Mouse (Mus musculus) small intestine, adult 2 months (tissue): Measurements from ENCODE around the gene Sirt4. TPM values are rescaled to one million over a fixed set of nuclear protein-coding genes. Genes with fewer than 3 reads are reported as not detected.

Experiments
- H3K27ac ChIP-seq: fragments of 200-500 bp; 2 replicates; pipeline ENCODE4 v1.5.1; 2012; ENCODE audit warnings: low read depth, low read length, control low read depth, inconsistent platforms; ENCODE audit not compliant: insufficient read depth
- H3K27me3 ChIP-seq: fragments of 200-500 bp; 2 replicates; pipeline ENCODE4 v1.6.1; 2012; ENCODE audit warnings: mild to moderate bottlenecking, moderate library complexity, low read length, inconsistent platforms; ENCODE audit not compliant: control insufficient read depth, insufficient read depth
- H3K36me3 ChIP-seq: fragments of 200-500 bp; 2 replicates; pipeline ENCODE4 v1.6.1; 2012; ENCODE audit warnings: mild to moderate bottlenecking, low read length, control low read depth, inconsistent platforms; ENCODE audit not compliant: control insufficient read depth, insufficient read depth
- H3K4me1 ChIP-seq: fragments of 200-500 bp; 2 replicates; pipeline ENCODE4 v1.6.1; 2012; ENCODE audit warnings: low read length, inconsistent platforms, mixed read lengths; ENCODE audit not compliant: control insufficient read depth, insufficient read depth, insufficient read length
- H3K4me3 ChIP-seq: fragments of 200-500 bp; 2 replicates; pipeline ENCODE4 v1.5.1; 2012; ENCODE audit warnings: low read depth, mild to moderate bottlenecking, control low read depth, inconsistent platforms, low read length, moderate library complexity
- CTCF ChIP-seq: fragments of 200-500 bp; IDR thresholded peaks from 2 replicates; pipeline ENCODE4 v1.5.1; 2012; ENCODE audit warnings: low read depth, mild to moderate bottlenecking, control low read depth, inconsistent platforms, low read length, moderate library complexity, mixed read lengths; ENCODE audit not compliant: insufficient replicate concordance, insufficient read length; ENCODE audit errors: extremely low read depth
- POLR2A ChIP-seq: fragments of 200-500 bp; IDR thresholded peaks from 2 replicates; pipeline ENCODE4 v1.6.1; 2012; ENCODE audit warnings: low read depth, mild to moderate bottlenecking, control low read depth, inconsistent platforms, low read length, moderate library complexity
- WGBS: fragments of 180-500 bp; shearing (Covaris S2); methylation state at CpG from one replicate; pipeline ENCODE4 v1.1.7; 2018; 5-methylcytosine and 5-hydroxymethylcytosine counted together
- polyA plus RNA-seq: library from polyadenylated mRNA; depleted of rRNA; stranded (reverse); fragments of >200 nt; gene quantifications from 2 replicates; pipeline ENCODE4 v1.2.3, GENCODE M21; 2012

The Sirt4 gene
- polyA plus RNA-seq, 1 experiment = 13.6 TPM

DNA sequence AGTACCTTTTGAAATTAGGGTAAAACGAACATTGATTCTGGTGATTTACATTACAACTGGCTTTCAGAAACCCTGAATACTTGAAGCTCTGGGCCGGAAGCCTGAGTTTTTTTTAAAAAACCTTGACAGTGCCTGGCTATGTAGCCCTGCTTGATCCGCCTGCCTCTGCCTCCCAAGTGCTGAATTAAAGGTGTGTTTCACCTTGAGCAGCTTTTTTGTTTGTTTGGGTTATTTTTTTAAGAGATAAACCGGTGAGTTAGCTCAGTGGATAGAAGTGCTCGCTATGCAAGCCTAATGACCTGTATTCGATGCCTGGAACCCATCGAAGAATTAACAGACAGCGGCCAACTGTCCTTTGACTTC, 6.1 kb upstream of the Sirt4 start:
- Histone ChIP-seq H3K4me3 (no peak overlapping the region), H3K27me3 (no peaks in the 10 kb centered on the region), H3K27ac (no peak overlapping the region), H3K4me1 (peaks cover 7% of the 10 kb centered on the region; the same call in 1 of the 2 replicates), H3K36me3 (no peaks in the 10 kb centered on the region)
- no peak for TF ChIP-seq CTCF
- no peak for TF ChIP-seq POLR2A
- 5% methylated on average over 8 of the region's 8 CpGs for WGBS

DNA sequence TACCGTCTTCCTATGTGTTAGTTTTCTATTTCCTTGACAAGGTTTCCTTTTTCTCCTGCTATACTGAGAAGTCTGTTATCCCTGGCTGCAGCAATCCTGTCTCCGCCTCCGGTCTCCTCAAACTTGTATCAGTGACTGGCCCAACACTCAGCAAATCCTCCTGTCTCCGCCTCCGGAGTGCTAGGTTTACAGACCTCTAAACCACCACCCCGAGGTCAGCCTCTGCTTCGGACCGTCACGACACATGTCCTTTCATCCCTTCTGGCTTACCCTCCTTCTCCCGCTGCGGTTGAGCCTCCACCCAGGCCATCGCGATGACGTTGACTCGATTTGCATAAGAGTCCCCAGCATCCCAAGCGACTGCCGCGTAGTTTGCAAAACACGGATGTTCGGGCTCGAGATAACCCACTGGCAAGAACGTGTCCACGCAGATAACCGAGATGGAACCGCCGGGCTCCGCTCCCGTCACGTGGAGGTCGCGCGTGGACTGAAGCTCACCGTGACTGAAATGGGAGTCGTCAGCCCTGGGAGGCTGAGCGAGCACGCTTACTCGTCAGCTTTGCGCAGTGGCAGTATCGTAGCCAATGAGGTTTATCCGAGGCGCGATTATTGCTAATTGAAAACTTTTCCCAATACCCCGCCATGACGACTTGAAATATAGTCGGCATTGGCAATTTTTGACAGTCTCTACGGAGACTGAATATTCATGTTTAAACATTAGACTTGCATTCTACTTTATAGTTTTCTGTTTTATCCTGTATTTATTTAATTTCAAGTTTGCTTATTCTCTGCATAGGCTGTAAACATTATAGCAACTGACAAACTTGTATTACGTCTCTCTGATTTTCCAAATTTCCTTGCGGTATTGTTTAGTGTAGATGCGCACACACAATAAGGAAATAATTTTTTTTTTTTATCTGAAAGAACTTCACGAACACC, 5.4 kb upstream of the Sirt4 start:
- Histone ChIP-seq H3K27me3 (no peaks in the 10 kb centered on the region), H3K4me1 (peaks cover 7% of the 10 kb centered on the region; the same call in 1 of the 2 replicates), H3K27ac (peak overlapping the region; percentile 100), H3K4me3 (peak overlapping the region; percentile 67), H3K36me3 (no peaks in the 10 kb centered on the region)
- TF ChIP-seq POLR2A (no peak; the same call in 1 of the 2 replicates), CTCF (no peak)
- under 1% methylated on average over 50 of the region's 50 CpGs for WGBS

GRCm38 (mm10) chr5:115488841-115489698, 4.5 kb upstream of the Sirt4 start:
- H3K4me1 ChIP-seq = peaks cover 7% of the 10 kb centered on the region; the same call in 1 of the 2 replicates
- H3K36me3 ChIP-seq = no peaks in the 10 kb centered on the region
- H3K4me3 ChIP-seq = peak overlapping the region; percentile 26
- H3K27me3 ChIP-seq = no peaks in the 10 kb centered on the region
- TF ChIP-seq POLR2A (peak; percentile 85), CTCF (no peak)
- H3K27ac ChIP-seq = peak overlapping the region; percentile 100
- WGBS = under 1% methylated on average over 39 of the region's 39 CpGs

- H3K4me3 ChIP-seq = no peak overlapping the region
- TF ChIP-seq CTCF = no peak
- TF ChIP-seq POLR2A = no peak
- H3K36me3 ChIP-seq = no peaks in the 10 kb centered on the region
- H3K4me1 ChIP-seq = peaks cover 7% of the 10 kb centered on the region; the same call in 1 of the 2 replicates
- H3K27ac ChIP-seq = 0 out of 2 replicates have a peak overlapping the region, but pooled peaks have one; percentile 5
- no peaks in the 10 kb centered on the region for H3K27me3 ChIP-seq
- 83% methylated on average over 9 of the region's 9 CpGs for WGBS
These were observed 3.5 kb upstream of the Sirt4 start for GRCm38 (mm10) chr5:115487942-115488580.

GRCm38 (mm10) chr5:115487353-115487752, 2.8 kb upstream of the Sirt4 start:
- H3K4me3 ChIP-seq = no peak overlapping the region
- H3K4me1 ChIP-seq = peaks cover 7% of the 10 kb centered on the region; the same call in 1 of the 2 replicates
- 85% methylated on average over 8 of the region's 8 CpGs for WGBS
- no peaks in the 10 kb centered on the region for H3K27me3 ChIP-seq
- no peaks in the 10 kb centered on the region for H3K36me3 ChIP-seq
- H3K27ac ChIP-seq = no peak overlapping the region
- TF ChIP-seq POLR2A (no peak), CTCF (no peak)

DNA sequence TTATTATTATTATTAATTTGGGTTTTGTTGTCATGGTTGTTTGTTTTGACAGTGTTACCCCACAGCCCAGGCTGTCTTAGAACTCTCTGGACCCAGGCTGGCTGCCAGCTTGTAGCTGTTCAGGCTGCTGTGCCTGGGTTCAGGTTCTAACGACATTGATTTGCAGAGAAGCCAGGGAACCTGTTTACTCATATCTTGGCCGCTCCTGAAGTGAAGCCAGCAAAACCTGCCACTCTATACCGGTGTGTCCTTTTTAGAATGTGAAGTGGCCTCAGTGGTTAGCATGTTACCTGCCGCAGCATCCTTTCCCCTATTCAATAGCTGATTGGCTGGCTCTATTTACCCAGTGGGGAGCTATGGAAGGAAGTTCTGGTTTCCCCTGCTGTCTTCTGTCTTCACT, 2.2 kb upstream of the Sirt4 start:
- no peaks in the 10 kb centered on the region for H3K27me3 ChIP-seq
- no peak overlapping the region for H3K27ac ChIP-seq
- H3K36me3 ChIP-seq = no peaks in the 10 kb centered on the region
- H3K4me3 ChIP-seq = no peak overlapping the region
- WGBS = 37% methylated on average over 4 of the region's 4 CpGs
- TF ChIP-seq POLR2A (no peak), CTCF (no peak)
- peaks cover 2% of the 10 kb centered on the region; the same call in 1 of the 2 replicates for H3K4me1 ChIP-seq
